Mouse (Mus musculus): ENCODE measurements around the gene Rcor2. TPM values are rescaled to one million over a fixed set of nuclear protein-coding genes. Genes with fewer than 3 reads are reported as not detected.

The Rcor2 gene
- 75.5 and 84.8 TPM in 2 replicates for polyA plus RNA-seq (2016; fragmentation: Nextera tagmentation; extraction: Ambion mirVana)

DNA sequence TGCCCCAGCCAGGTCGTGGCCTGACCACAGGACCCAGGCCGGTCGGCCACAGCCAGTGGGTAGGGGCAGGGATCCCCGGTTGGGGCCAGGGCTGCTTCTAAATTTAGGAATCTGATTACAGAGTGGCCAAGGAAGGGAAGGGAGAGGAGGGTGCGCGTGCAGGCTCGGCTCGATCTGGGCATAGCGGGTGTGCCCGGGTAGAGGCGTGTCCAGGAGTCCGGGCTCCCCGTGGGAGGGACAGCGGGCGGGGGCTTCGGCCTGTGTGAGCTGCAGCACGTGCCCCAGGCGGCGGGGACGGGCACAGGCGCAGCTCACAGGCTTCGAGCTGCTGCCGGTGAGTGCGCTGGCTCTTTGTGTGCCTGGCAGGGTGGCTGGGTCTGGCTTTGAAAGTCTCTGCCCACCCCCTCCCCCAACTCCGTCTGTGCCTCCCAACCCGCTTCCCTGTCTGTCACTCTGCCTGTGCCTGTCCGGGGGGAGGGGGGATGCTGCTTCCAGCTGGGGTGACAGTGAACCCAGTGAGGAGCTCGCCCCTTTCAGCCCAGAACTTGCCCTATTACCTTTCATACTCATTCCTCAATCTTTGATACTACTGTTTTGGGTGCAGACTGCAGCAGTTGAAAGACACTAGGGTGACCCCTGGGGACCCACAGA is at the start of gene Rcor2:
Gene Rcor2, plus strand, starts transcription at position 235 of the 651 bp plus-strand sequence.
- WGBS, result under 1% methylated on average over 28 of the region's 28 CpGs
- Histone ChIP-seq H3K27me3 (replicated peaks) (no peaks in the 10 kb centered on the region), H3K9ac (peak within 1 kb of the TSS; percentile 99), H3K9me3 (0 out of 2 replicates have a peak, but pooled peaks cover 4% of the 10 kb centered on the region), H3K27ac (peak within 1 kb of the TSS; percentile 99), H3K4me3 (peak within 1 kb of the TSS; percentile 97), H3K4me1 (peaks cover 68% of the 10 kb centered on the region), H3K36me3 (peaks cover 23% of the 10 kb centered on the region), H3K4me2 (replicated peaks) (peak within 1 kb of the TSS; percentile 92)
- ATAC-seq (ENCODE audit: low FRiP score, low read depth), result peak; percentile 71

DNA sequence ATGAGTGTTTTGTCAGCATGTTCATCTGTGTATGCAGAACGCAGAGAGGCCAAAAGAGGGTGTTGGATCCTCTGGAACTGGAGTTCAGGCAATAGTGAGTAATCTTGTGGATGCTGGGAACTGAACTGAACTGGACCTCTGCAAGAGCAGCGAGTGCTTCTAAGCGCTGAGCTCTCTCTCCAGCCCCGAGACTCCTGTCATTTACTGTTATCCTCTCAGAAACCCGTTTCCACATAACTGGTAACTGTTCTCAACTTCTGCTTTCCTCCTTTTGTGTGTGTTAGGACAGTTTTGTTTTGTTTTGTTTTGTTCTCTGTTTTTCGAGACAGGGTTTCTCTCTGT is 49.2 kb upstream of the Rcor2 start:
- peaks cover 29% of the 10 kb centered on the region for H3K4me1 ChIP-seq
- no peaks in the 10 kb centered on the region for H3K27me3 ChIP-seq (replicated peaks)
- WGBS, result 10% methylated on average over 6 of the region's 6 CpGs
- H3K27ac ChIP-seq, result no peak overlapping the region
- peak overlapping the region; percentile 87 for H3K4me3 ChIP-seq
- H3K36me3 ChIP-seq, result peaks cover 23% of the 10 kb centered on the region
- 0 out of 2 replicates have a peak overlapping the region, but pooled peaks have one; percentile 8 for H3K9ac ChIP-seq
- H3K9me3 ChIP-seq, result no peaks in the 10 kb centered on the region
- H3K4me2 ChIP-seq (replicated peaks), result peak overlapping the region; percentile 91
- ATAC-seq (ENCODE audit: low FRiP score, low read depth), result peak; percentile 13; the same call in 1 of the 2 replicates

DNA sequence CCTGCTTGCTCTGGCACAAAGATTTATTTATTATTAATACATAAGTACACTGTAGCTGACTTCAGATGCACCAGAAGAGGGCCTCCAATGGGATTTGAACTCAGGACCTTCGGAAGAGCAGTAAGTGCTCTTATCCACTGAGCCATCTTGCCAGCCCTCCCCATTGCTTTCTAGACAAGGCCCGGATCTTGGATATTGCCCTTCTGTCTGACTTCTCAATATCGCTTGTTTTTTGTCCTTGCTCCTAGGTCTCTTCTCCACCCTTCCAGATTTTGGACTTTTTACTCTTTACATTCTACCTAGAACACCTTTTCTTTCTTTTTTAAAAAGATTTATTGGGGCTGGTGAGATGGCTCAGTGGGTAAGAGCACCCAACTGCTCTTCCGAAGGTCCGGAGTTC is 48.4 kb upstream of the Rcor2 start:
- Histone ChIP-seq H3K27ac (no peak overlapping the region), H3K4me2 (replicated peaks) (no peak overlapping the region), H3K9ac (no peak overlapping the region), H3K27me3 (replicated peaks) (no peaks in the 10 kb centered on the region), H3K4me3 (no peak overlapping the region), H3K9me3 (no peaks in the 10 kb centered on the region), H3K36me3 (peaks cover 18% of the 10 kb centered on the region), H3K4me1 (peaks cover 29% of the 10 kb centered on the region)
- 97% methylated on average over 5 of the region's 5 CpGs for WGBS
- no peak for ATAC-seq (ENCODE audit: low FRiP score, low read depth)

DNA sequence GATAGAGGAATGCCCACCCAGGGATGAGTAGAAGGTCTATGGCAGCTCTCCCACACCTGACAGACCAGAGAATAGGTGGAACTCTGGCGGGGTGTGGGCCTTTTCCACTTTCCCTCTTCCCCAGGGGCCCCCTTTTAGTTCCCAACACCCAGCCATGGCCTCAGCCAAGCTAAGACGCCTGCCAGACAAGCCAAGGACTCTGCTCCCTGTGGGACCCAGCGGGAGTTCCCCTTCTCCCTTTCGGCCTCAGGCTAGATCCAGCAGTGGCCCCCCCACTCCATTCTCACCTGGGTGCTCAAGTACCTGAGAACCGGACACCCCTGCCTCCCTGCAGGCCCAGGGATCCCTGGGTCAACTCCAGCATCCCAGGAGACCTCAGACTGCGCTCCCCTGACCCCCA is 44.9 kb upstream of the Rcor2 start:
- 80% methylated on average over 6 of the region's 6 CpGs for WGBS
- H3K9me3 ChIP-seq, result no peaks in the 10 kb centered on the region

DNA sequence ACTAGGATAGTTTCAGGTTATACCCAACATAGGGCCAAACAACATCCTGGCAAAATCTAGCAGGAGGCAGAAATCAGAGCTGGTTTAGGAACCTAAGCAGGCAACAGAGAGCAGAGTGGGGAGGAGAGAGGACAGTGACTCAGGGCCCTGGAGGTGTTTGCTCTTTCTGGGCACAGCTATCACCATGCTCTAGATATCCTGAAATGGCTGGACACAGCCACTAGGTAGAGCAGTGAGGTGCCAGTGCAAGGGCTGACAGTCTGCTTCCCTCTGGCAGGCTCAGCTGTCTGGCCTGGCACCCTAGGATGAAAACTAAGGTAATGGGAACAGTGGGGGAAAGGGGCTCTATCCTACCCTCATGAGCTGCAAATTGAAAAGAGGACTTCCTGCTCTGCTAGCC is 43.6 kb upstream of the Rcor2 start:
- no peaks in the 10 kb centered on the region for H3K9me3 ChIP-seq
- H3K27ac ChIP-seq, result no peak overlapping the region
- H3K36me3 ChIP-seq, result peaks cover 27% of the 10 kb centered on the region
- no peak overlapping the region for H3K4me3 ChIP-seq
- no peak overlapping the region for H3K9ac ChIP-seq
- no peaks in the 10 kb centered on the region for H3K4me1 ChIP-seq
- H3K4me2 ChIP-seq (replicated peaks), result no peak overlapping the region
- H3K27me3 ChIP-seq (replicated peaks), result no peaks in the 10 kb centered on the region
- ATAC-seq (ENCODE audit: low FRiP score, low read depth), result no peak

More for the DNA sequence above, 44.9 kb upstream of the Rcor2 start:
- H3K4me2 ChIP-seq (replicated peaks), result no peak overlapping the region
- no peak overlapping the region for H3K27ac ChIP-seq
- H3K4me1 ChIP-seq, result 0 out of 2 replicates have a peak, but pooled peaks cover 7% of the 10 kb centered on the region
- no peak overlapping the region for H3K4me3 ChIP-seq
- ATAC-seq (ENCODE audit: low FRiP score, low read depth), result no peak
- no peaks in the 10 kb centered on the region for H3K27me3 ChIP-seq (replicated peaks)
- no peak overlapping the region for H3K9ac ChIP-seq
- H3K36me3 ChIP-seq, result peaks cover 14% of the 10 kb centered on the region

DNA sequence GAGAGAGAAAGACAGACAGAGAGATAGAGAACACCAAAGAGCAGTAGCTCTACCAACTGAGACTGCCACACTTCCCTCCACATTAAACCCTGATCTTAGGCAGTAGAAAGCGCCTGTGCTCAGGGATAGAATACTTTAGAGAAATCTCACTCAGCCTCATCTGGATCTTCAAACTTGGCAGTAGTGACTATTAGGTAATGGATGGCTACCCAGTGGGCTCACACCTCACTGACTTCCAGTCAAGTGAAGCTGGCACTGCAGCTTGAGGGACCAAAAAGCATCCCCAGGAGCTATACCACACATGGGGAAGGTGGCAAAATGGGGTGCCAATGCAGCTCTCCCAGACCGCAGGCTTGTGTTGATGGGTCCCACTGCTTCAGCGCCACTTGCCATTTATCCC is 42.9 kb upstream of the Rcor2 start:
- WGBS, result 90% methylated on average over 3 of the region's 3 CpGs
- no peak for ATAC-seq (ENCODE audit: low FRiP score, low read depth)
- H3K9me3 ChIP-seq, result no peaks in the 10 kb centered on the region

DNA sequence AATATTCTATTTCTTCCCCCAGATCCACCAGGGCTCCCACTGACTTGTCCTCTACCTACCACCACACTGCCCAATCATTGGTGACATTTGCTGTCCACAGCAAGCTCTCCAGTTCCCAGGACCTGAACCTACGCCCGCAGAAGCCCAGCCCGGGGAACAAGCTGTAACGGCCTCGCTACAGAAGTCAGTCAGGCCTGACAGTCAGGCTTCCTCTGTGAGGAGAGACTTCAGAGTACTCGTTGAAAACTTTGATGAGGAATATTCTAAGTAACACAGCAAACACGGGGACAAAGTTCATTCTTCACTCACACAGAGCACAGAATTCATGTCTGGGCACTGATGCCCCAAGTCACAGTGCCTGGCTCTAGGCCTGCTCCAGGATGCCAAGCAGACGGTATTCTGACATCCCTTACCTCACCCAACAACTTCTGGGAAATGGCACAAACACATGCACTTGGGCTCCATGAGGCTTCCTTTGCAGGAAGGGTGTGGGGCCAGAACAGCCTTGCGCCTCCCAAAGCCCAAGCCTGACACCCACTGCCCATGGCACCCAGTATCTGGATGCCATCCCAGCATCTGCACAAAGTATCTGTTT is 41.9 kb upstream of the Rcor2 start:
- H3K4me3 ChIP-seq, result no peak overlapping the region
- H3K4me1 ChIP-seq, result no peaks in the 10 kb centered on the region
- WGBS, result 89% methylated on average over 9 of the region's 9 CpGs
- H3K27me3 ChIP-seq (replicated peaks), result no peaks in the 10 kb centered on the region
- H3K9me3 ChIP-seq, result no peaks in the 10 kb centered on the region
- ATAC-seq (ENCODE audit: low FRiP score, low read depth), result no peak
- H3K27ac ChIP-seq, result no peak overlapping the region
- H3K4me2 ChIP-seq (replicated peaks), result no peak overlapping the region
- H3K36me3 ChIP-seq, result peaks cover 43% of the 10 kb centered on the region
- no peak overlapping the region for H3K9ac ChIP-seq

More for the DNA sequence above, 42.9 kb upstream of the Rcor2 start:
- Histone ChIP-seq H3K27ac (no peak overlapping the region), H3K27me3 (replicated peaks) (no peaks in the 10 kb centered on the region), H3K4me3 (no peak overlapping the region), H3K9ac (no peak overlapping the region), H3K4me1 (no peaks in the 10 kb centered on the region), H3K4me2 (replicated peaks) (no peak overlapping the region), H3K36me3 (peaks cover 34% of the 10 kb centered on the region)

DNA sequence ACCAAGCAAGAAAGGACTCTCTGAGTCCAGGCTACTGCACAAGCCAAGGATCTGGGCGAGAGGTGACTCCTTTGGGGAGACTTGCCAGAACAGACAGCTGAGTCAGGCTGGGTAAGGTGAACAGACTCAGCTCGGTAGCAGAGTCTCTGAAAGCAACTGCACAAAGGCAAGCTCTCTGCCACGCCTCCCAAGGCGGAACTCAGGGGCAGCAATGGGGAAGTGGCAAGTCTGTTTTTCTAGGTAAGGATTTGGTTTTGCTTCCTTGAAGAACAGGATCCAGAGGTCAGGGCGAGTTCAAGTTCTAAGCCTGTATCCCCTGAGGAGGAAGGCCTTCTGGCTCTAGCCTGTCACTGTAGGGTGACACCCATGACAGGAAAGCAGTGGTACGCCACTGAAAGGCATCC is 40.6 kb upstream of the Rcor2 start:
- Histone ChIP-seq H3K27me3 (replicated peaks) (no peaks in the 10 kb centered on the region), H3K36me3 (peaks cover 56% of the 10 kb centered on the region), H3K4me1 (no peaks in the 10 kb centered on the region), H3K27ac (no peak overlapping the region), H3K4me2 (replicated peaks) (no peak overlapping the region), H3K4me3 (no peak overlapping the region), H3K9me3 (no peaks in the 10 kb centered on the region), H3K9ac (0 out of 2 replicates have a peak overlapping the region, but pooled peaks have one; percentile 9)
- 82% methylated on average over 6 of the region's 6 CpGs for WGBS
- ATAC-seq (ENCODE audit: low FRiP score, low read depth), result no peak

DNA sequence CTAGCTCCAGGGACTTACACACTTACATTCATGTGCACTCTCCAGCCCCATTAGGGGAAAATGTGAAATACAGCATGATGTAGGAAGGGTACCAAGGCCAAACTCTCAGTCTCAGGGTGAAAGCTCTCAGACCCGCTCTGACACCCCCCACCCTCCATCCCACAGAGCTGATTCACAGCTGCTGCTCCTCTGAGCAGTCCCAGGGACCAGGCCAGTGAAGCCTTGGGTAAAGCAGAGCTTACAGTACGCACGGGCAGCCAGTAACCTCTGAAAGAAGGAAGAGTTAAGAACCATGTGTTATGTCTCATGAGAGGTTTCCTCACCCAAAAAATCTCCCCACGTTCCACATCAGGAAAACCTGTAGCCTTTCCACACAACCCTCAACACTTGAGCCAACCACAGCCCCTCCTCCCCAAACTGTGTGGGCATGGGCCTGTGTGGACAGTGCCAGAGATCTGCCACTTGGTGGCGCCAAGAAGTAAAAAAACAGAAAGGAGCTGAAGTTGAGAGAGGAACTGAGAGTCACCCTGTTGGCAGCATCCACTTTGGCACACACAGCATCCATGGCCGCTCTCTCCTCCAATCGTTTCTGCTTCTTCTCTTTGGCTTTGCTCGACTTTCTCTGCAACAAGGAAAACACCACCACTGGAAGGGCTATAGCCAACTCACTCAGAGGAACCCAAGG is 32.4 kb upstream of the Rcor2 start:
- H3K36me3 ChIP-seq, result peaks cover 51% of the 10 kb centered on the region
- peak; percentile 79 for ATAC-seq (ENCODE audit: low FRiP score, low read depth)
- 66% methylated on average over 8 of the region's 8 CpGs for WGBS

DNA sequence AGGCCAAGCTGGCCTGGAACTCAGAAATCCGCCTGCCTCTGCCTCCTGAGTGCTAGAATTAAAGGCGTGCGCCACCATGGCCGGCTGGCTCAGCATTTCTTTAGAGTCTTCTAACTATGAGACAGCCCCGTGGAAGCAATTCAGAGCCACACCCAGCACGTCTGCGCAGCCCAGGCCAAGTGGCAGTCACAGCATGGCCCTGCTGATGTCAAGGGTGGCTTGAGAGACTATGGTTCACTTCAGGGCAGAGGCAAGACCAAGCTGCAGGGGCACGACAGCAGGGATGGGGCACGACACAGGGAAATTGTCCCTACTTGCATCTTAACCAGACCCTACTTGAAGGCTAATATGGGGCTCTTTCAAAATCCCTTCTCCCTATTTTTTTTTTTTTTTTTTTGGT is 31.7 kb upstream of the Rcor2 start:
- H3K9me3 ChIP-seq, result no peaks in the 10 kb centered on the region
- H3K27ac ChIP-seq, result no peak overlapping the region
- WGBS, result 90% methylated on average over 9 of the region's 9 CpGs
- peaks cover 43% of the 10 kb centered on the region for H3K36me3 ChIP-seq
- no peaks in the 10 kb centered on the region for H3K27me3 ChIP-seq (replicated peaks)
- H3K4me3 ChIP-seq, result no peak overlapping the region
- no peak for ATAC-seq (ENCODE audit: low FRiP score, low read depth)
- H3K4me1 ChIP-seq, result peaks cover 16% of the 10 kb centered on the region
- no peak overlapping the region for H3K9ac ChIP-seq
- no peak overlapping the region for H3K4me2 ChIP-seq (replicated peaks)

More for the DNA sequence above, 32.4 kb upstream of the Rcor2 start:
- no peak overlapping the region for H3K4me2 ChIP-seq (replicated peaks)
- peaks cover 8% of the 10 kb centered on the region for H3K4me1 ChIP-seq
- no peaks in the 10 kb centered on the region for H3K9me3 ChIP-seq
- H3K4me3 ChIP-seq, result no peak overlapping the region
- H3K27me3 ChIP-seq (replicated peaks), result no peaks in the 10 kb centered on the region
- no peak overlapping the region for H3K9ac ChIP-seq
- H3K27ac ChIP-seq, result no peak overlapping the region

DNA sequence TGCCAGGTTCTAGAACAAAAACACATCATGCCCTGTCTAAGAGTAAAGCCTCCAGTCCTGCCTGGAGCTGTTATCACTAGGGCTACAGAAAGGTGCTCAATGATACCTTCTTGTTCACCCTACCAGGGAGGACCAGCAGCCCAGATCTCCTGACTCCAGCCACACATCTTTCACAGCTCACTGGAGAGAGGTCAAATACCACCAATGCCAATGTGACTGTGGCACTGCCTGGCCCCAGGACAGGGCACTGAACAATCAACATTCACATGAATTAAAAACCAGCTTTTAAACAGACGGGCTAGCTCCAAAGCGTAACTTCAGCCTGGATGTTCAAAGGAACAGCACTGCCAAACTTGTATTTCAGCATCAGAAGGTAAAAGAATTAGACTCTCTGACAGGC is 31.1 kb upstream of the Rcor2 start:
- Histone ChIP-seq H3K9ac (no peak overlapping the region), H3K36me3 (peaks cover 38% of the 10 kb centered on the region)
- WGBS, result 95% methylated on average over 2 of the region's 2 CpGs

DNA sequence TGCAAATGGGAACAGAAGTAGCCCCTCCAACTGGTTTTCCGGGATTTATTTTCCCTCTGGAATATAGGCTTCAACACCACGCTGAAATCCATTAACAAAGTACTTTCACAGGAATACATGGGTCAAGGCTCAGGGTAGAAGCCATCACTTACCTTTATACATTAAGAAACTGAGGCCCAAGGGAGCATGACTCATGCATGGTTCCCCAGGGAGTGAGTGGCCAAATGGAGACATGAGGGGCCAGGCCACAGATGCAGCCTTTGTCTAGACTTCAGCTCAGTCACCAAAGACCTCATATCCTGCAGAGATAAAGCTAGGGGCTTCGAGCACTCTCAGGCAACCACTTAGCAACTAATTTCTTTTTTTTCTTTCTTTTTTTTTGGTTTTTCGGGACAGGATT is 30.4 kb upstream of the Rcor2 start:
- Histone ChIP-seq H3K9ac (no peak overlapping the region), H3K4me1 (peaks cover 22% of the 10 kb centered on the region), H3K36me3 (peaks cover 33% of the 10 kb centered on the region), H3K27me3 (replicated peaks) (no peaks in the 10 kb centered on the region), H3K27ac (no peak overlapping the region), H3K9me3 (no peaks in the 10 kb centered on the region), H3K4me3 (no peak overlapping the region), H3K4me2 (replicated peaks) (no peak overlapping the region)
- no peak for ATAC-seq (ENCODE audit: low FRiP score, low read depth)
- 87% methylated on average over 4 of the region's 4 CpGs for WGBS

More for the DNA sequence above, 31.1 kb upstream of the Rcor2 start:
- Histone ChIP-seq H3K27me3 (replicated peaks) (no peaks in the 10 kb centered on the region), H3K4me1 (peaks cover 16% of the 10 kb centered on the region), H3K27ac (no peak overlapping the region), H3K9me3 (no peaks in the 10 kb centered on the region), H3K4me2 (replicated peaks) (no peak overlapping the region), H3K4me3 (no peak overlapping the region)
- ATAC-seq (ENCODE audit: low FRiP score, low read depth), result no peak

All from neural tube, embryonic 12.5 days (tissue).